ENCODE assay signal across 8 mouse cellular contexts in genomic region chr12:55302485-55303441, GRCm38 (mm10). TPM values are rescaled to one million over a fixed set of nuclear protein-coding genes. Genes with fewer than 3 reads are reported as not detected.
DNase-seq lines count a peak whose midpoint lies in the region; ATAC-seq and TF ChIP-seq lines count a peak whose summit lies in the region.

Ppp2r3c (minus strand) TSS chr12:55302998.

- peak within 1 kb of the TSS; percentile 89 for H3K4me3 ChIP-seq in E14TG2a.4 (replicated peaks; ENCODE audit: low read length)
- H3K4me3 ChIP-seq in forebrain, embryonic 12.5 days (replicated peaks), result peak within 1 kb of the TSS; percentile 67
- peak within 1 kb of the TSS; percentile 53 for H3K4me3 ChIP-seq in heart, postnatal 0 days (ENCODE audit: low read depth, low read length)
- H3K4me3 ChIP-seq in liver, embryonic 16.5 days (ENCODE audit: low read depth, low read length), result peak within 1 kb of the TSS; percentile 74
- H3K4me3 ChIP-seq in neural tube, embryonic 13.5 days, result peak within 1 kb of the TSS; percentile 62
- peak within 1 kb of the TSS; percentile 96 for H3K4me3 ChIP-seq in testis, adult 2 months (ENCODE audit: control insufficient read depth, low read depth, low read length)

- WGBS in forebrain, embryonic 12.5 days, result under 1% methylated on average over 55 of the region's 55 CpGs
- under 1% methylated on average over 55 of the region's 55 CpGs for WGBS in heart, postnatal 0 days
- under 1% methylated on average over 55 of the region's 55 CpGs for WGBS in liver, embryonic 16.5 days (ENCODE audit: insufficient replicate concordance)
- WGBS in neural tube, embryonic 13.5 days, result under 1% methylated on average over 55 of the region's 55 CpGs

- H3K36me3 ChIP-seq in E14TG2a.4 (ENCODE audit: insufficient read depth, low read length), result peaks cover 48% of the 10 kb centered on the region
- H3K36me3 ChIP-seq in forebrain, embryonic 12.5 days (replicated peaks), result peaks cover 19% of the 10 kb centered on the region
- peaks cover 8% of the 10 kb centered on the region for H3K36me3 ChIP-seq in heart, postnatal 0 days (replicated peaks; ENCODE audit: control insufficient read depth, insufficient read depth, low read length)
- peaks cover 7% of the 10 kb centered on the region for H3K36me3 ChIP-seq in liver, embryonic 16.5 days (ENCODE audit: control insufficient read depth, insufficient read depth)
- peaks cover 13% of the 10 kb centered on the region for H3K36me3 ChIP-seq in neural tube, embryonic 13.5 days
- H3K36me3 ChIP-seq in testis, adult 2 months (ENCODE audit: control insufficient read depth, insufficient read depth, low read length), result peaks cover 2% of the 10 kb centered on the region

- TF ChIP-seq CTCF in E14TG2a.4 (conservative IDR thresholded peaks at IDR 0.05; ENCODE audit: low read length), result no peak
- no peak for TF ChIP-seq CTCF in heart, postnatal 0 days (IDR thresholded peaks at IDR 0.05; ENCODE audit: low read depth)
- no peak for TF ChIP-seq CTCF in testis, adult 2 months (IDR thresholded peaks at IDR 0.05; ENCODE audit: control insufficient read depth, insufficient read depth, insufficient replicate concordance, low read depth, low read length)

- H3K9ac ChIP-seq in forebrain, embryonic 12.5 days, result peak within 1 kb of the TSS; percentile 77
- H3K9ac ChIP-seq in heart, postnatal 0 days (replicated peaks; ENCODE audit: low read depth, low read length), result peak within 1 kb of the TSS; percentile 60
- H3K9ac ChIP-seq in liver, embryonic 16.5 days (ENCODE audit: low read depth, low read length), result peak within 1 kb of the TSS; percentile 83
- H3K9ac ChIP-seq in neural tube, embryonic 13.5 days, result peak within 1 kb of the TSS; percentile 77

- no peak for TF ChIP-seq EP300 in heart, postnatal 0 days (IDR thresholded peaks at IDR 0.05; ENCODE audit: low read depth)

- peak within 1 kb of the TSS; percentile 86 for H3K27ac ChIP-seq in forebrain, embryonic 12.5 days
- peak within 1 kb of the TSS; percentile 88 for H3K27ac ChIP-seq in heart, postnatal 0 days (ENCODE audit: low read depth)
- H3K27ac ChIP-seq in liver, embryonic 16.5 days (ENCODE audit: low read length), result peak within 1 kb of the TSS; percentile 97
- peak within 1 kb of the TSS; percentile 85 for H3K27ac ChIP-seq in neural tube, embryonic 13.5 days (replicated peaks)
- H3K27ac ChIP-seq in testis, adult 2 months (ENCODE audit: control insufficient read depth, insufficient read depth, low read depth, low read length), result peak within 1 kb of the TSS; percentile 96

- peak; percentile 73 for TF ChIP-seq POLR2A in testis, adult 2 months (IDR thresholded peaks at IDR 0.05; ENCODE audit: control insufficient read depth, low read depth, low read length)

- ATAC-seq in forebrain, embryonic 12.5 days (ENCODE audit: low FRiP score), result peak; percentile 94
- peak; percentile 95 for ATAC-seq in heart, postnatal 0 days (ENCODE audit: insufficient read depth, low read depth)
- ATAC-seq in liver, embryonic 16.5 days (ENCODE audit: low read depth), result peak; percentile 93
- ATAC-seq in neural tube, embryonic 13.5 days (ENCODE audit: low read depth), result peak; percentile 97

- H3K4me2 ChIP-seq in forebrain, embryonic 12.5 days, result peak within 1 kb of the TSS; percentile 58
- H3K4me2 ChIP-seq in heart, postnatal 0 days (ENCODE audit: low read depth, low read length), result peak within 1 kb of the TSS; percentile 82
- H3K4me2 ChIP-seq in liver, embryonic 16.5 days (ENCODE audit: low read depth, low read length), result peak within 1 kb of the TSS; percentile 76
- peak within 1 kb of the TSS; percentile 73 for H3K4me2 ChIP-seq in neural tube, embryonic 13.5 days

- no peaks in the 10 kb centered on the region for H3K9me3 ChIP-seq in E14TG2a.4 (ENCODE audit: low read length)
- no peaks in the 10 kb centered on the region for H3K9me3 ChIP-seq in forebrain, embryonic 12.5 days
- H3K9me3 ChIP-seq in heart, postnatal 0 days (replicated peaks; ENCODE audit: control insufficient read depth, low read length), result no peaks in the 10 kb centered on the region
- no peaks in the 10 kb centered on the region for H3K9me3 ChIP-seq in liver, embryonic 16.5 days (replicated peaks; ENCODE audit: control insufficient read depth, low read length)
- no peaks in the 10 kb centered on the region for H3K9me3 ChIP-seq in neural tube, embryonic 13.5 days

- peaks cover 40% of the 10 kb centered on the region for H3K4me1 ChIP-seq in E14TG2a.4 (replicated peaks; ENCODE audit: low read depth, low read length)
- peaks cover 30% of the 10 kb centered on the region for H3K4me1 ChIP-seq in forebrain, embryonic 12.5 days
- H3K4me1 ChIP-seq in heart, postnatal 0 days (ENCODE audit: control insufficient read depth, insufficient read depth), result peaks cover 22% of the 10 kb centered on the region
- peaks cover 17% of the 10 kb centered on the region for H3K4me1 ChIP-seq in liver, embryonic 16.5 days (ENCODE audit: control insufficient read depth, low read depth, low read length)
- H3K4me1 ChIP-seq in neural tube, embryonic 13.5 days (replicated peaks), result peaks cover 44% of the 10 kb centered on the region
- 0 out of 2 replicates have a peak, but pooled peaks cover 2% of the 10 kb centered on the region for H3K4me1 ChIP-seq in testis, adult 2 months (ENCODE audit: control insufficient read depth, insufficient read depth, low read length)

- DNase-seq in c-Kit-positive CD71-positive TER-119-positive erythroid progenitor cells, embryonic 14.5 days (ENCODE audit: low spot score), result peak; percentile 94
- peak; percentile 96 for DNase-seq in heart, postnatal 0 days (ENCODE audit: low spot score)
- peak; percentile 92 to 95 for DNase-seq in kidney, postnatal 4 days

- H3K27me3 ChIP-seq in E14TG2a.4 (ENCODE audit: insufficient read depth, low read length), result no peaks in the 10 kb centered on the region
- no peaks in the 10 kb centered on the region for H3K27me3 ChIP-seq in forebrain, embryonic 12.5 days
- H3K27me3 ChIP-seq in heart, postnatal 0 days (ENCODE audit: control insufficient read depth, insufficient read depth, low read length), result no peaks in the 10 kb centered on the region
- H3K27me3 ChIP-seq in liver, embryonic 16.5 days (ENCODE audit: control insufficient read depth, insufficient read depth, low read depth, low read length), result no peaks in the 10 kb centered on the region
- no peaks in the 10 kb centered on the region for H3K27me3 ChIP-seq in neural tube, embryonic 13.5 days
- no peaks in the 10 kb centered on the region for H3K27me3 ChIP-seq in testis, adult 2 months (ENCODE audit: control insufficient read depth, insufficient read depth, low read length)

RNA-seq across cellular contexts. Expression of gene Ppp2r3c, which starts in this region (rescaled TPM):
- polyA plus RNA-seq in forebrain, embryonic 12.5 days (2016; fragmentation: Nextera tagmentation; extraction: Ambion mirVana), result 27.1 and 28.3 TPM in 2 replicates
- 4.0 and 4.3 TPM in 2 replicates for total RNA-seq in heart, postnatal 0 days (2014; rRNA removed; ENCODE audit: low replicate concordance)
- 10.1 and 10.6 TPM in 2 replicates for polyA plus RNA-seq in heart, postnatal 0 days (2015; fragmentation: Nextera tagmentation; extraction: Ambion mirVana)
- 5.3 and 5.5 TPM in 2 replicates for polyA plus RNA-seq in liver, embryonic 16.5 days (2015; fragmentation: Nextera tagmentation; extraction: Ambion mirVana)
- polyA plus RNA-seq in neural tube, embryonic 13.5 days (2015; fragmentation: Nextera tagmentation; extraction: Ambion mirVana), result 25.6 and 27.2 TPM in 2 replicates
- 8.9 and 10.2 TPM in 2 replicates for polyA plus RNA-seq in testis, adult 2 months (2012; rRNA removed)

Comparison
In these comparisons a context has a peak if more than half of its experiments do, and no peak if none do; other contexts are left out.
1. Peak in every context shown above with its lines: DNase-seq, ATAC-seq, H3K4me3 ChIP-seq and H3K27ac ChIP-seq.